Mouse (Mus musculus) liver, embryonic 14.5 days (tissue): ENCODE data around the gene Dgat2. TPM values are rescaled to one million over a fixed set of nuclear protein-coding genes. Genes with fewer than 3 reads are reported as not detected.

Experiments used
- ATAC-seq: fragments of 200-750 bp; cut with Nextera tagmentation; 2 replicates; pipeline ENCODE4 v1.8.0; 2017; ENCODE audit warnings: moderate number of reproducible peaks, mild to moderate bottlenecking, moderate library complexity; ENCODE audit not compliant: insufficient read depth
- DNase-seq, 3 experiments: peaks; one replicate each; pipeline ENCODE4 v3.0.0-alpha.2; 2012 to 2013; ENCODE audit warnings: low read depth in 3 of 3, low spot score in 3 of 3
- H3K27ac ChIP-seq: fragments of 300-500 bp; sonication (generic); 2 replicates; pipeline ENCODE4 v1.5.1; 2014; ENCODE audit warnings: moderate library complexity, mild to moderate bottlenecking, control low read depth, inconsistent platforms
- H3K27me3 ChIP-seq: fragments of 300-500 bp; sonication (generic); 2 replicates; pipeline ENCODE4 v1.6.1; 2014; ENCODE audit warnings: mild to moderate bottlenecking, low read length, moderate library complexity; ENCODE audit not compliant: control insufficient read depth, insufficient read depth
- H3K36me3 ChIP-seq: fragments of 300-500 bp; sonication (generic); replicated peaks from 2 replicates; pipeline ENCODE4 v1.6.1; 2014; ENCODE audit warnings: low read depth; ENCODE audit not compliant: control insufficient read depth, insufficient read depth
- H3K4me1 ChIP-seq, 2 experiments: fragments of 200-500 bp in 1 of 2; fragments of 300-500 bp in 1 of 2; sonication (generic) in 1 of 2; replicated peaks; 2 replicates each; pipeline ENCODE4 v1.6.1; 2012 to 2014; ENCODE audit warnings: antibody characterized with exemption in 1 of 2, inconsistent platforms in 1 of 2, low read length in 1 of 2; ENCODE audit not compliant: control insufficient read depth in 2 of 2, insufficient read depth in 2 of 2
- H3K4me2 ChIP-seq: fragments of 300-500 bp; sonication (generic); 2 replicates; pipeline ENCODE4 v1.6.1; 2014; ENCODE audit warnings: low read depth, mild to moderate bottlenecking, control low read depth, moderate library complexity
- H3K4me3 ChIP-seq, 2 experiments: fragments of 200-500 bp in 1 of 2; fragments of 300-500 bp in 1 of 2; sonication (generic) in 1 of 2; 2 replicates each; pipeline ENCODE4 v1.5.1; 2012 to 2014; ENCODE audit warnings: low read depth in 2 of 2, low read length in 2 of 2, mild to moderate bottlenecking in 2 of 2, control low read depth in 1 of 2, inconsistent platforms in 1 of 2, moderate library complexity in 1 of 2; ENCODE audit not compliant: insufficient read depth in 1 of 2
- H3K9ac ChIP-seq: fragments of 300-500 bp; sonication (generic); replicated peaks from 2 replicates; pipeline ENCODE4 v1.6.1; 2014; ENCODE audit warnings: mild to moderate bottlenecking, control low read depth, moderate library complexity
- H3K9me3 ChIP-seq: fragments of 300-500 bp; sonication (generic); 2 replicates; pipeline ENCODE4 v1.6.1; 2016; ENCODE audit warnings: low read length, mixed read lengths; ENCODE audit not compliant: control insufficient read depth
- CTCF ChIP-seq: IDR thresholded peaks from 2 replicates; pipeline ENCODE4 v1.5.1; 2016; ENCODE audit warnings: antibody characterized with exemption, low read depth, control low read depth
- EP300 ChIP-seq: IDR thresholded peaks from 2 replicates; pipeline ENCODE4 v1.6.1; 2016; ENCODE audit warnings: antibody characterized with exemption, low read depth
- WGBS: fragments of 180-500 bp; shearing (Covaris S2); extraction: QIAGEN DNeasy Blood & Tissue Kit; methylation state at CpG from one replicate; pipeline ENCODE4 v1.1.7; 2014; ENCODE audit not compliant: insufficient replicate concordance; 5-methylcytosine and 5-hydroxymethylcytosine counted together
- polyA plus RNA-seq, 2 experiments: library from polyadenylated mRNA; depleted of rRNA in 1 of 2; stranded (reverse) in 1 of 2; unstranded in 1 of 2; fragments of >200 nt; fragmentation: Nextera tagmentation in 1 of 2; extraction: Ambion mirVana in 1 of 2; gene quantifications; 2 replicates each; pipeline versions ENCODE4 v1.2.1 to v1.2.3; 2012 to 2014

Dgat2 gene
- polyA plus RNA-seq, 2 experiments = 44.0 to 66.8 TPM

GRCm38 (mm10) chr7:99206364-99206763 is 23.8 kb upstream of the Dgat2 start:
- no peak overlapping the region for H3K9ac ChIP-seq
- peaks cover 0 to 13% of the 10 kb centered on the region in 2 experiments; a peak in 1 of 4 replicates for H3K4me1 ChIP-seq
- no peak overlapping the region for H3K27ac ChIP-seq
- no peak overlapping the region for H3K4me3 ChIP-seq
- 63% methylated on average over 7 of the region's 7 CpGs for WGBS
- no peak overlapping the region for H3K4me2 ChIP-seq
- no peaks in the 10 kb centered on the region for H3K27me3 ChIP-seq
- DNase-seq (no peak), ATAC-seq (peak; percentile 28; the same call in 1 of the 2 replicates)
- no peaks in the 10 kb centered on the region for H3K9me3 ChIP-seq
- TF ChIP-seq CTCF (no peak), EP300 (no peak)
- H3K36me3 ChIP-seq = no peaks in the 10 kb centered on the region

GRCm38 (mm10) chr7:99202163-99202562 is 19.6 kb upstream of the Dgat2 start:
- H3K9ac ChIP-seq = no peak overlapping the region
- DNase-seq = no peak
- H3K4me3 ChIP-seq = no peak overlapping the region
- no peaks in the 10 kb centered on the region for H3K36me3 ChIP-seq
- no peaks in the 10 kb centered on the region for H3K27me3 ChIP-seq
- H3K9me3 ChIP-seq = no peaks in the 10 kb centered on the region
- TF ChIP-seq EP300 (no peak), CTCF (no peak)
- ATAC-seq = no peak
- H3K4me2 ChIP-seq = no peak overlapping the region
- 55% methylated on average over 7 of the region's 7 CpGs for WGBS
- H3K27ac ChIP-seq = no peak overlapping the region
- peaks cover 0 to 13% of the 10 kb centered on the region in 2 experiments; a peak in 1 of 4 replicates for H3K4me1 ChIP-seq

- Histone ChIP-seq H3K27me3 (no peaks in the 10 kb centered on the region), H3K36me3 (no peaks in the 10 kb centered on the region), H3K4me3 (no peak overlapping the region), H3K4me1 (0 out of 4 replicates have a peak, but pooled peaks cover 0 to 4% of the 10 kb centered on the region in 2 experiments), H3K9ac (no peak overlapping the region), H3K27ac (no peak overlapping the region), H3K9me3 (no peaks in the 10 kb centered on the region), H3K4me2 (no peak overlapping the region)
- no peak for DNase-seq
- ATAC-seq = no peak
- TF ChIP-seq CTCF (no peak), EP300 (no peak)
- WGBS = 39% methylated on average over 4 of the region's 4 CpGs
Measured at GRCm38 (mm10) chr7:99200290-99200689, 17.8 kb upstream of the Dgat2 start.

- H3K9ac ChIP-seq = no peak overlapping the region
- ATAC-seq (no peak), DNase-seq (no peak)
- H3K4me1 ChIP-seq = 0 out of 4 replicates have a peak, but pooled peaks cover 0 to 2% of the 10 kb centered on the region in 2 experiments
- no peaks in the 10 kb centered on the region for H3K9me3 ChIP-seq
- no peak overlapping the region for H3K27ac ChIP-seq
- H3K4me3 ChIP-seq = no peak overlapping the region
- no peaks in the 10 kb centered on the region for H3K36me3 ChIP-seq
- TF ChIP-seq CTCF (no peak), EP300 (no peak)
- no peaks in the 10 kb centered on the region for H3K27me3 ChIP-seq
- 44% methylated on average over 9 of the region's 9 CpGs for whole genome bisulfite sequencing
- no peak overlapping the region for H3K4me2 ChIP-seq
Measured at GRCm38 (mm10) chr7:99199451-99200175, 17.1 kb upstream of the Dgat2 start.

GRCm38 (mm10) chr7:99198811-99199210 is 16.3 kb upstream of the Dgat2 start:
- H3K36me3 ChIP-seq = no peaks in the 10 kb centered on the region
- WGBS = 68% methylated on average over 2 of the region's 2 CpGs
- H3K27ac ChIP-seq = no peak overlapping the region
- H3K4me3 ChIP-seq = no peak overlapping the region
- no peak overlapping the region for H3K9ac ChIP-seq
- no peak for ATAC-seq
- no peak for DNase-seq
- no peaks in the 10 kb centered on the region for H3K27me3 ChIP-seq
- TF ChIP-seq CTCF (no peak), EP300 (no peak)
- H3K4me2 ChIP-seq = no peak overlapping the region
- H3K9me3 ChIP-seq = no peaks in the 10 kb centered on the region
- 0 out of 4 replicates have a peak, but pooled peaks cover 0 to 2% of the 10 kb centered on the region in 2 experiments for H3K4me1 ChIP-seq
